Mouse (Mus musculus) limb, embryonic 15.5 days (tissue): ENCODE results near the gene Irf7. TPM values are rescaled to one million over a fixed set of nuclear protein-coding genes. Genes with fewer than 3 reads are reported as not detected.
A peak's percentile ranks its signal among the peaks of the same experiment; 100 is the strongest.

ENCODE experiments used
- ATAC-seq: fragments of 200-750 bp; cut with Nextera tagmentation; 2 replicates; pipeline ENCODE4 v1.8.0; 2017; ENCODE audit warnings: low read depth, moderate TSS enrichment; ENCODE audit not compliant: insufficient number of reproducible peaks, low FRiP score, low TSS enrichment
- H3K27ac ChIP-seq: fragments of 300-500 bp; sonication (generic); 2 replicates; pipeline ENCODE4 v1.5.1; 2015; ENCODE audit warnings: moderate library complexity, mild to moderate bottlenecking, inconsistent platforms
- H3K27me3 ChIP-seq: fragments of 300-500 bp; sonication (generic); 2 replicates; pipeline ENCODE4 v1.6.1; 2015; ENCODE audit warnings: inconsistent platforms
- H3K36me3 ChIP-seq: fragments of 300-500 bp; sonication (generic); 2 replicates; pipeline ENCODE4 v1.6.1; 2015; ENCODE audit warnings: inconsistent platforms
- H3K4me1 ChIP-seq: fragments of 300-500 bp; sonication (generic); 2 replicates; pipeline ENCODE4 v1.6.1; 2015; ENCODE audit warnings: inconsistent platforms
- H3K4me2 ChIP-seq: fragments of 300-500 bp; sonication (generic); 2 replicates; pipeline ENCODE4 v1.6.1; 2015; ENCODE audit warnings: mild to moderate bottlenecking, inconsistent platforms
- H3K4me3 ChIP-seq: fragments of 300-500 bp; sonication (generic); 2 replicates; pipeline ENCODE4 v1.5.1; 2015; ENCODE audit warnings: mild to moderate bottlenecking, inconsistent platforms
- H3K9ac ChIP-seq: fragments of 300-500 bp; sonication (generic); 2 replicates; pipeline ENCODE4 v1.6.1; 2015; ENCODE audit warnings: inconsistent platforms
- H3K9me3 ChIP-seq: fragments of 300-500 bp; sonication (generic); 2 replicates; pipeline ENCODE4 v1.6.1; 2016; ENCODE audit warnings: inconsistent platforms
- WGBS: fragments of 180-500 bp; shearing (Covaris S2); methylation state at CpG from one replicate; pipeline ENCODE4 v1.1.7; 2015; 5-methylcytosine and 5-hydroxymethylcytosine counted together
- polyA plus RNA-seq: library from polyadenylated mRNA; unstranded; fragments of >200 nt; fragmentation: Nextera tagmentation; extraction: Ambion mirVana; gene quantifications from 2 replicates; pipeline ENCODE4 v1.2.1, GENCODE M21; 2015

Irf7 gene
- polyA plus RNA-seq, 1 experiment from 2014 or later, result 3.4 TPM

DNA sequence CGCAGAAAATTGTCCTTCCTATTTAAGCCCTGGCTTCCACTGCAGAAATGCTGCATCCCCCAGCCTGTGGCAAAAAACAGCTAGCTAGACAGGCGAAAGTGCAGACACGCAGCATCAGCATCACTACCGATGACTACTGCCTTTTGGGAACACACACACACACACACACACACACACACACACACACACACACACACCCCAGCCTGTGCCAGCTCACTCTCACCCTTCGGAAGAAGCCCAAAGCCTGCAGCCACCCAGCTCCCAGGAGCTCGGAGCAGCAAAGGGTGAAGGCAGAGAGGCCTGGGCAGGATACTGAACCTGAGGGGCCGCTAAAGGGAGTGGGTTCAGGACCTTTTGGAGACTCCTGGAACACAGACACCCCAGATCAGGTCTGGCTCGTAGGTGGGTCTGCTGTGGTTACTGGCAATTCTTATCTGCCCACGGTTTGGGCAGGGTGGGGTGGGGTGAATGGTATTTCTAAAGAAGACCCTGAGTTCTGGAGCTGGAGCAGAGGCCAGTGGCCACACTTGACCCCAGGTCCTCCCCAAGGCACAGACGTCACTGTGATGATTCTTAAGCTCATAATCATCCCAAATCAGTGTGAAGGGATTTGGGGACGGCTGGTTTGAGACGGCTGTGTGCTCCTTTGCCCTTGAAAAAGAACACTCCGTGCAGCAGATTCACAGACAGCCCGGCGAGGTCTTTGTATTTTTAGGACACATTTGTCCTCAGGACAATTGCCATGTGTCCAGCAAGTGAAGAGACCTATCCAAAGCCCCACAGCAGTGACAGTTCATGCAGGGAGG lies 26.5 kb upstream of the Irf7 start:
- Histone ChIP-seq H3K4me1 (peaks cover 29% of the 10 kb centered on the region), H3K9me3 (no peaks in the 10 kb centered on the region), H3K27ac (no peak overlapping the region), H3K9ac (no peak overlapping the region), H3K27me3 (peaks cover 54% of the 10 kb centered on the region), H3K4me3 (peak overlapping the region; percentile 52; the same call in 1 of the 2 replicates), H3K36me3 (peaks cover 9% of the 10 kb centered on the region), H3K4me2 (peak overlapping the region; percentile 94)
- WGBS, result 48% methylated on average over 15 of the region's 15 CpGs
- no peak for ATAC-seq

DNA sequence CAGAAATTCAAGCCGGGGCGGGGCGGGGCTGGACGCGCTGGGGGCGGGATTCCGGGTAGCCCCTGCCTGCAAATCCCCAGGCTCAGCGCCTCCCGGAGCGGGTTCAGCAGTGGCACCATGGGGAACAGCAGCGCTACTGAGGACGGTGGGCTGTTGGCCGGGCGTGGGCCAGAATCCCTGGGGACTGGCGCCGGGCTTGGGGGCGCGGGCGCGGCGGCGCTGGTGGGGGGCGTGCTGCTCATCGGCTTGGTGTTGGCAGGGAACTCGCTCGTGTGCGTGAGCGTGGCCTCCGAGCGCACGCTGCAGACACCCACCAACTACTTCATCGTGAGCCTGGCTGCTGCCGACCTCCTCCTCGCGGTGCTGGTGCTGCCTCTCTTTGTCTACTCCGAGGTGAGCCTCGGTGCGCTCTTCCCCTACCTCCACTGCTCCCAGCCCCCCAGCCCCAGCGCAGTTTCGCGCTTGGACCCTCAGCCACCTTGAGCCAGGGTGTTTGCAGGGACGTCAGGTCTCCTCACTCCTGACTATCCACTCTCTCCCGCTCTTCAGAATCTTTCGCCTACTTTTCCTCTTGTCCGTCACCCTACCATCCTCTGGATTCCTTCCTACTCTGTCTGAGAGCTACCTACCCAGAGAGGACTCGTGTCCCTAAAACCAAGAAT lies 25.8 kb upstream of the Irf7 start, which contains the start of gene Drd4:
Gene Drd4, plus strand, starts transcription at position 86 of the 662 bp plus-strand sequence.
- H3K4me3 ChIP-seq, result peak within 1 kb of the TSS; percentile 52
- H3K36me3 ChIP-seq, result peaks cover 6% of the 10 kb centered on the region
- peak within 1 kb of the TSS; percentile 94 for H3K4me2 ChIP-seq
- no peak within 1 kb of the TSS for H3K27ac ChIP-seq
- H3K4me1 ChIP-seq, result peaks cover 29% of the 10 kb centered on the region
- H3K9ac ChIP-seq, result peak within 1 kb of the TSS; percentile 17; the same call in 1 of the 2 replicates
- H3K27me3 ChIP-seq, result peaks cover 54% of the 10 kb centered on the region
- ATAC-seq, result peak; percentile 50
- WGBS, result 3% methylated on average over 39 of the region's 46 CpGs
- no peaks in the 10 kb centered on the region for H3K9me3 ChIP-seq

DNA sequence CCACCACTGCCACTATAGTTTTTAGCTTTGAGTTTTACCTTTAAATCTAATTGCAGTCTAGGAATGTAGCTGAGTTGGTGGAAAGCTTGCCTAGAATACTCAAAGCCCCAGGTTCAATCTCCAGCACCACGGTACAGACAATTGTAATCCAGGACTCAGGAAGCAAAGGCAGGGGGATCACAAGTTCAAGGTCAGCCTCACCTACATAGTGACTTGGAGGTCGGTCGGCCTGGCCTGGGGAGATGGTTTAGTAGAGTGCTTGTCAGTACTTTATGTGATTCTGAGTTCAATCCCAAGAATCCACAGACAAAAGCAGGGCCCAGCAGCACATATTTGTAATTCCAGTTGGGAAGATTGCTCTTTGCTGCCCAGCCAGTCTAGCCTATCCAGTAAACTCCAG lies 21.8 kb upstream of the Irf7 start:
- Histone ChIP-seq H3K4me1 (peaks cover 16% of the 10 kb centered on the region), H3K27me3 (peaks cover 20% of the 10 kb centered on the region), H3K27ac (no peak overlapping the region), H3K4me2 (no peak overlapping the region), H3K9ac (no peak overlapping the region), H3K36me3 (no peaks in the 10 kb centered on the region), H3K4me3 (no peak overlapping the region), H3K9me3 (no peaks in the 10 kb centered on the region)
- no peak for ATAC-seq
- 89% methylated on average over 3 of the region's 3 CpGs for WGBS

DNA sequence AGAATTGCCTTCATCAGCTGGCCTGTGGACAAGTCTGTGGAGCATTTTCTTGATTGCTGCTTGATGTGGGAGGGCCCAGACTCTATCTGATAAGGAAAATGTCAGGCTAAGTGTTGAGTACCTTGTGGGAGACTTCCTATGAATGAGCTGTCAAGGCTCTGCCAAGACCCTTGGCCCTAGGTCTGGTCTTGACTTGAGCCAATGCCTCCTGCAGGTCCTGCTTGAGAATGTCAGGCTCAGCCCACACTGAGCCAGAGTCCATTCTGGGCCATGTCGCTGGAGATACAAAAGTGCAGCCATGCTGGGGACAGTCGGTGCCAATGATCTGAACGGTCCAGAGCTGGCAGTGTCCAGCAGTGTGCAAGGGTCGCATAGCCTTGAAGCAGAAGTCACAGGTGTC lies 16.5 kb upstream of the Irf7 start:
- Histone ChIP-seq H3K4me2 (no peak overlapping the region), H3K4me1 (peaks cover 9% of the 10 kb centered on the region), H3K36me3 (no peaks in the 10 kb centered on the region), H3K27me3 (0 out of 2 replicates have a peak, but pooled peaks cover 4% of the 10 kb centered on the region), H3K9me3 (no peaks in the 10 kb centered on the region), H3K9ac (no peak overlapping the region), H3K27ac (no peak overlapping the region), H3K4me3 (no peak overlapping the region)
- WGBS, result 83% methylated on average over 4 of the region's 4 CpGs
- no peak for ATAC-seq

DNA sequence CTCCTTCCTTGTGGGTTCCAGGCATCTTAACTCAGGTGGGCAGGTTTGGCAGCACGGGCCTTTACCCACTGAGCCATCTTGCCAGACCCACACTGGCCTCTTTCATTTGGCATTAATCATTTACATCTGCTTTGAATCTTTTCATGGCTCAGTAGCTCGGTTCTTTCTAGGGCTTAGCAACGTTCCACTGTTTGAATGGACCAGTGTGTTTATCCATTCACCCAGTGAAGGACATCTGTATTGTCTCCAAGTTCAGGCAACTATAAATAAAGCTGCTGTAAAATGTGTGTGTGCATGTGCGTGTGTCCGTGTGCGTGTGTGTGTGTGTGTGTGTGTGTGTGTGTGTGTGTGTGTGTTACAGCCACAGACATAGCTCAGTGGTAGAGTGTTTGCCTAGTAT lies 15.2 kb upstream of the Irf7 start:
- no peak overlapping the region for H3K4me2 ChIP-seq
- H3K9me3 ChIP-seq, result no peaks in the 10 kb centered on the region
- H3K9ac ChIP-seq, result no peak overlapping the region
- H3K4me3 ChIP-seq, result no peak overlapping the region
- H3K27me3 ChIP-seq, result 0 out of 2 replicates have a peak, but pooled peaks cover 4% of the 10 kb centered on the region
- H3K36me3 ChIP-seq, result no peaks in the 10 kb centered on the region
- ATAC-seq, result no peak
- peaks cover 9% of the 10 kb centered on the region for H3K4me1 ChIP-seq
- WGBS, result 68% methylated on average over 6 of the region's 6 CpGs
- no peak overlapping the region for H3K27ac ChIP-seq

DNA sequence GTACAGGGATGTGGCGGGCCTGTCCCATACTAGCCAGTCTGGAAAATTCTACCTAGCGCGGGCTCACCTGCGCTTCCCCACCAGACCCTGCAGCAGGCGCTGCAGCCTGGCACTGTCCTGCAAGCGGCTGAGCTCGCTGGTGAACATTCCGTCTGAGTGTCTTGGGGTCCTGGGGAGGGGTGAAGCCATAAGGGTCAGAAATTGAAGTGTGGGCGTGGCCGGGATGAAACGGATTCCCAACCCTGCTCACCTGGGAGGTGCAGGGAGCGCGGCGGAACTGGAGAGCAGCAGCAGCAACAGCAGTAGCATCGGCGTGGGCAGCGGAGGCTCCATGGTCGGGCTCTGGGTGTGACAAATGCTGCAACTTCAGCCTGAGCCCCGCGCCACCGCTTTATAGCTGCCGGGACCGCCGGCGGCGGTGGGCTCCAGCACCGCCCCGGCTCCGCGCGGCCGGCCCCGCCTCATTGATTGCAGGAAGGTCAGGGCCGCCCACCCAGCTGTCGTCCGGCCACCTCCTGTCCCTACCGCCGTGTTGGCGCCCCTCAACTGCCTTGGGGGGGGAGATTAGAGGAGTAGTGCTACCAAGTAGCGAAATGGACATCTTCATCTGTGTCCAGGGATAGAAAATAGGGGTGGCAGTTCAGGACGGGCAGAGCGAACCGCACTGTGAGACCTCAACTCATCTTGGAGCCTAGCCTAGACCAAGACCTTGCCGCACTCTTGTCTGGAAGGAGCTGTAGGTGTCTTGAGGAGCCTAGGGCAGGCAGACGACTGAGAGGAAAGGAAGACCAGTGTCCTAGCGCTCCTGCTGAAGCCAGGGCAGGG lies 12.7 kb upstream of the Irf7 start, which contains the start of gene Sct:
Gene Sct, minus strand, starts transcription at position 368 of the 825 bp plus-strand sequence.
- H3K9me3 ChIP-seq, result no peaks in the 10 kb centered on the region
- H3K4me2 ChIP-seq, result peak within 1 kb of the TSS; percentile 90
- H3K9ac ChIP-seq, result peak within 1 kb of the TSS; percentile 37
- peak; percentile 12; the same call in 1 of the 2 replicates for ATAC-seq
- H3K4me1 ChIP-seq, result peaks cover 9% of the 10 kb centered on the region
- H3K27me3 ChIP-seq, result 0 out of 2 replicates have a peak, but pooled peaks cover 4% of the 10 kb centered on the region
- H3K27ac ChIP-seq, result no peak within 1 kb of the TSS
- peak within 1 kb of the TSS; percentile 47 for H3K4me3 ChIP-seq
- 2% methylated on average over 46 of the region's 46 CpGs for whole genome bisulfite sequencing
- no peaks in the 10 kb centered on the region for H3K36me3 ChIP-seq

DNA sequence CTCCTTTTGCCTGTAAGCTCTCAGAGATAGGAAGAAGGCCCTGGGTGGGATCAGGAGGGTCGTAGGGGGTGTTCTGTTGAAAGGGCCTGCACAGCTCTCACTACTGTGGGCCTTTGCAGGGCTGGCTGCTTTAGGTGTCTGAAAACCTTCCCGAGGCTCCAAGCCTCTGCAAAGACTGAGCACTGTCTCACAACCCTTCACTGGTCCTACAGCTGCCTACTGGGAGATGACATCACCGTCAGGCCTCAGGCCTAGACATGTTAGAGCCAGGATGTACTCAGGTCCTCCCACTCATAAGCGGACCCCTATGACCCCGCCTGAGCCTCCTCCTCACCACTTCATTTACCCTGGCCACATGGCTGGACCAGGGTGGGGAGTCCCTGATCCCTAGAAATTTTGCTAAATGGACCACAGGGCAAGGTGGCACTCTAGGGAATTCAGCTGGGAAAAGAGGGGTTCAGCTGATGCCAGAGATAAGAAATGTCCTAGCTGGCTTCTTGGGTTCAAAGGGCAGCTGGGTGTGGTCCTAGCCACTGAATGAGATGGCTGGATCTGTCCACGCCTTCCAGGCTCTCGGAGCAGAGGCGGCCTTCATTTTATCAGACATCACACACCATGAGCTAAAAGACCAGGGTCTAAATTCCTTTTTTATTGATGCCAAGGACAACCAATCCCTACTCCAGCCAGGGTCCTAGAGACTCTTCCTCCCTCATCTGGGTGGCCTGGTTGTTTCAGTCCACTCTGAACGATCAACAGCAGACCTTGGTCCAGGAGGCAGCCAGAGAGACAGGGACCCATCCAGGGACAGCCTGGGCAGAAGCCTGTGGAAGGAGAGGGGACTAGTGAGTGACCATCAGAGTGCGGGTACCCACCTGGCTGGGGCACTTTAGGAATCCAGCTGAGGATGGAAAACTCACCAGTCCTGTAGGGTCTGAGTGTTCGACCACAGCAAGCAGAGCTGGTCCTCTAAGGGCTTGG lies 11.7 kb upstream of the Irf7 start:
- Histone ChIP-seq H3K9ac (no peak overlapping the region), H3K4me3 (peak overlapping the region; percentile 47; the same call in 1 of the 2 replicates), H3K4me2 (no peak overlapping the region), H3K4me1 (peaks cover 9% of the 10 kb centered on the region), H3K36me3 (no peaks in the 10 kb centered on the region), H3K9me3 (no peaks in the 10 kb centered on the region), H3K27me3 (0 out of 2 replicates have a peak, but pooled peaks cover 4% of the 10 kb centered on the region), H3K27ac (no peak overlapping the region)
- 69% methylated on average over 11 of the region's 11 CpGs for WGBS
- ATAC-seq, result no peak; the same call in 1 of the 2 replicates

DNA sequence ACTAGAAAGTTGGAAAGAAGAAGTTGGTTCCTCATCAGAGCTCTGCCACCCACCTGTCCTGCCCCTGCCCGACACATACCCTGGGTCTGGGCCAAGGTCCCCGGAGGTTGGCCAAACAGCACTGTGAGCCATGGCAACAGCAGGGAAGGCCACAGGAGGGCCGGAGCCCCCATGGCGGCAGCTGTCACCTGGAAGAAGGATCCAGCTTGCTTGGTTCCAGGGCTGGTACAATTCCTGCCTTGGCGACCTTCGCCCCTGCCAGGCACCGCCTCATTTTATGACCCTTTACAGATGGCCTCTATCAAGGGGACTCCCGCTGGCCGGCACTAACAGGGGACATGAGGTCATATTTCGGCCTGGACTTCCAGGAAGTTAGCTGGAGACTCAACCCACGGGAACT lies 10.3 kb upstream of the Irf7 start, which contains the start of gene Cdhr5:
Gene Cdhr5, minus strand, starts transcription at position 241 of the 400 bp plus-strand sequence.
- Histone ChIP-seq H3K4me2 (no peak within 1 kb of the TSS), H3K36me3 (no peaks in the 10 kb centered on the region), H3K9ac (no peak within 1 kb of the TSS), H3K4me1 (peaks cover 9% of the 10 kb centered on the region), H3K27ac (no peak within 1 kb of the TSS), H3K27me3 (0 out of 2 replicates have a peak, but pooled peaks cover 4% of the 10 kb centered on the region), H3K9me3 (no peaks in the 10 kb centered on the region), H3K4me3 (no peak within 1 kb of the TSS)
- 37% methylated on average over 11 of the region's 11 CpGs for WGBS
- ATAC-seq, result no peak

DNA sequence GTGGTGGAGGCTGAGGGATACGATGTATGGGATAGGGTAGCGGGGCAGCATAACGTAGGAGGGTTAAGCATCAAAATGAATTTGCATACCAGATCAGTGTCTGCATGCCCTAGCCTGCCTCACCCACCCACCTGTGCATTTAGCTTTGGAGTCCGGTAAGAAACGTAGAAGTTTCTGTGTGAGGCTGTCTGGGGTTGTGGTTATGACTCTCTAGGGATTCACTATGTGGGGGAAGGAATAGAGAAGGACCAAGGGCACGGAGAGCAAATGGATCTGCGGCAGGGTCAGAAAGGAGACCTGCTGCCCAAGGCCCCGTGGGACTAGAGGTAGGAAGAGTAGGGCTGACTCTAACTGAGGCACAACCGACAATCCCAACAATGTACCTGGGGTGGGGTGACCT lies 9.1 kb upstream of the Irf7 start:
- no peak overlapping the region for H3K4me3 ChIP-seq
- H3K4me2 ChIP-seq, result no peak overlapping the region
- no peak for ATAC-seq
- 0 out of 2 replicates have a peak, but pooled peaks cover 4% of the 10 kb centered on the region for H3K27me3 ChIP-seq
- 67% methylated on average over 9 of the region's 9 CpGs for WGBS
- H3K9ac ChIP-seq, result no peak overlapping the region
- H3K36me3 ChIP-seq, result no peaks in the 10 kb centered on the region
- no peak overlapping the region for H3K27ac ChIP-seq
- H3K4me1 ChIP-seq, result peaks cover 9% of the 10 kb centered on the region
- H3K9me3 ChIP-seq, result no peaks in the 10 kb centered on the region

DNA sequence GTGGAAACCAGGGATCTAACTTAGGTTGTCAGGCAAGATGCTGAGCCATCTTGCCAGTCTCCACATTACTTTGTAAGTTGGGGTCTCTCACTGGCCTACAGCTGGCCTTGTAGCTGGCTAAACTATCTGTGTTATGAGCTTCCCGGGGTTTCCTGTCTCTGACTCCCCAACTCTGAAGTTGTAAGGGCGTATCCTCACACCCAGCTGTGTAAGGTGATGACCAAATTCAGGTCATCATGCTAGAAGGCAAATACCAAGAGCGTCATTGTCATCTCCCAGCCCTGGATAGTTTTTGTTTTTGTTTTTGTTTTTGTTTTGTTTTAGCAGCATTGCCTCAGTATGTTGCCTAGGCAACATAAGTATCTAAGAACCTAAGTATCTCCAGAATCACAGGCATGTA lies 4.3 kb upstream of the Irf7 start:
- WGBS, result 81% methylated on average over 3 of the region's 3 CpGs
- no peak overlapping the region for H3K4me3 ChIP-seq
- no peaks in the 10 kb centered on the region for H3K27me3 ChIP-seq
- ATAC-seq, result no peak
- peaks cover 8% of the 10 kb centered on the region; the same call in 1 of the 2 replicates for H3K4me1 ChIP-seq
- no peak overlapping the region for H3K27ac ChIP-seq
- H3K9ac ChIP-seq, result no peak overlapping the region
- no peaks in the 10 kb centered on the region for H3K9me3 ChIP-seq
- H3K4me2 ChIP-seq, result no peak overlapping the region
- no peaks in the 10 kb centered on the region for H3K36me3 ChIP-seq

DNA sequence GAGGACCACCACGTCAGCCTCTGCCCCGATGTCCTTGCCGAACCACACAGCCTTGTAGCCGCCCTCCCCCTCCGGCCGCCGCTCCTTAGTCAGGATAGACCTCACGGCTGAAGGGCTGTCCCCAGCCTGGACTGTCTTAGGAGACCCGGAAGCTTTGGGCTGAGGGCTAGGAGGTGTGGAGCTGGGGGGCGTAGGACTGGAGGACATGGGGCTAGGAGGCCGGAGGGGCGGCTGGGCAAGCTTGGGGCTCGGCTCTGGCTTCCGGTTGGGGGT lies 2.9 kb upstream of the Irf7 start:
- Histone ChIP-seq H3K4me2 (0 out of 2 replicates have a peak overlapping the region, but pooled peaks have one; percentile 0), H3K4me1 (peaks cover 18% of the 10 kb centered on the region), H3K36me3 (no peaks in the 10 kb centered on the region), H3K27ac (no peak overlapping the region), H3K27me3 (no peaks in the 10 kb centered on the region), H3K9me3 (no peaks in the 10 kb centered on the region), H3K4me3 (no peak overlapping the region), H3K9ac (no peak overlapping the region)
- no peak for ATAC-seq
- 76% methylated on average over 14 of the region's 14 CpGs for WGBS
